Mouse (Mus musculus): ENCODE results near the gene Sccpdh. TPM values are rescaled to one million over a fixed set of nuclear protein-coding genes. Genes with fewer than 3 reads are reported as not detected.
"Not testable (repeated sequence)": the region's sequence is repeated elsewhere in the genome, so short reads cannot be mapped to it uniquely, and the experiment has no call there.

Sccpdh gene
- polyA plus RNA-seq, 1 experiment from 2014 or later, result 87.5 TPM

GRCm38 (mm10) chr1:179645101-179645979, 22.7 kb upstream of the Sccpdh start:
- no peaks in the 10 kb centered on the region for H3K27me3 ChIP-seq
- H3K9ac ChIP-seq, result no peak overlapping the region
- H3K4me2 ChIP-seq, result peak overlapping the region; percentile 47
- no peaks in the 10 kb centered on the region for H3K9me3 ChIP-seq (replicated peaks)
- H3K27ac ChIP-seq, result no peak overlapping the region
- H3K4me1 ChIP-seq, result 0 out of 2 replicates have a peak, but pooled peaks cover 3% of the 10 kb centered on the region
- peak; percentile 84 for ATAC-seq
- no peak overlapping the region for H3K4me3 ChIP-seq
- H3K36me3 ChIP-seq (ENCODE audit: poor library complexity, severe bottlenecking), result no peaks in the 10 kb centered on the region
- 64% methylated on average over 13 of the region's 13 CpGs for WGBS

DNA sequence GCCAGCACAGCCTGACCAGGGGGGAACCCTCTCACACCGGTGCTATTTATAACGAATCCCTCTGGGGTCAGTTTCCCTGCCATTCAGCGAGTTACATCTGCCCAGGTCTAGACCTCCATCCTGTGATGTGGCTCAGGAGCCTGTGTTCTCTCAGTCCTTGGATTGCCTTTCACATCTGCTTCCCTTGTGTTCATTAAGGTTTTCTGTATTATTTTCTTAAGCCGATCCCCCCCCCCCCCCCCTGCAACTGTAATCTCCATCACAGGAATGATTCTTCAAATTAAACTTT, 22.1 kb upstream of the Sccpdh start:
- Histone ChIP-seq H3K4me3 (no peak overlapping the region), H3K4me2 (peak overlapping the region; percentile 47), H3K9ac (no peak overlapping the region), H3K9me3 (replicated peaks) (no peaks in the 10 kb centered on the region), H3K36me3 (ENCODE audit: poor library complexity, severe bottlenecking) (no peaks in the 10 kb centered on the region), H3K27me3 (no peaks in the 10 kb centered on the region), H3K4me1 (0 out of 2 replicates have a peak, but pooled peaks cover 3% of the 10 kb centered on the region), H3K27ac (no peak overlapping the region)
- ATAC-seq, result no peak
- 31% methylated on average over 4 of the region's 4 CpGs for WGBS

- ATAC-seq; H3K9me3 ChIP-seq (replicated peaks): not testable (repeated sequence)
Observed at GRCm38 (mm10) chr1:179648678-179649077, 19.3 kb upstream of the Sccpdh start.

GRCm38 (mm10) chr1:179649324-179649723, 18.7 kb upstream of the Sccpdh start:
- Histone ChIP-seq H3K9me3 (replicated peaks) (no peaks in the 10 kb centered on the region), H3K4me3 (no peak overlapping the region), H3K36me3 (ENCODE audit: poor library complexity, severe bottlenecking) (no peaks in the 10 kb centered on the region), H3K9ac (no peak overlapping the region), H3K4me2 (no peak overlapping the region), H3K27ac (no peak overlapping the region), H3K27me3 (no peaks in the 10 kb centered on the region), H3K4me1 (0 out of 2 replicates have a peak, but pooled peaks cover under 1% of the 10 kb centered on the region)
- ATAC-seq, result no peak
- 81% methylated on average over 3 of the region's 3 CpGs for WGBS

More at GRCm38 (mm10) chr1:179648678-179649077, 19.3 kb upstream of the Sccpdh start:
- H3K27me3 ChIP-seq; H3K4me3 ChIP-seq; H3K4me2 ChIP-seq; H3K9ac ChIP-seq; H3K27ac ChIP-seq; H3K4me1 ChIP-seq; H3K36me3 ChIP-seq (ENCODE audit: poor library complexity, severe bottlenecking): not testable (repeated sequence)
- 74% methylated on average over 5 of the region's 5 CpGs for WGBS

GRCm38 (mm10) chr1:179650284-179650683, 17.7 kb upstream of the Sccpdh start:
- H3K4me3 ChIP-seq, result no peak overlapping the region
- H3K27ac ChIP-seq, result no peak overlapping the region
- no peak overlapping the region for H3K4me2 ChIP-seq
- no peaks in the 10 kb centered on the region for H3K36me3 ChIP-seq (ENCODE audit: poor library complexity, severe bottlenecking)
- no peak for ATAC-seq
- WGBS, result 85% methylated on average over 4 of the region's 4 CpGs
- H3K9me3 ChIP-seq (replicated peaks), result no peaks in the 10 kb centered on the region
- no peaks in the 10 kb centered on the region for H3K4me1 ChIP-seq
- H3K9ac ChIP-seq, result no peak overlapping the region
- H3K27me3 ChIP-seq, result no peaks in the 10 kb centered on the region

- Histone ChIP-seq H3K9me3 (replicated peaks) (no peaks in the 10 kb centered on the region), H3K27me3 (no peaks in the 10 kb centered on the region), H3K4me1 (no peaks in the 10 kb centered on the region), H3K9ac (no peak overlapping the region), H3K4me2 (no peak overlapping the region), H3K4me3 (no peak overlapping the region), H3K36me3 (ENCODE audit: poor library complexity, severe bottlenecking) (no peaks in the 10 kb centered on the region), H3K27ac (no peak overlapping the region)
- no peak for ATAC-seq
- 85% methylated on average over 5 of the region's 5 CpGs for WGBS
Observed at GRCm38 (mm10) chr1:179651224-179651623, 16.8 kb upstream of the Sccpdh start.

DNA sequence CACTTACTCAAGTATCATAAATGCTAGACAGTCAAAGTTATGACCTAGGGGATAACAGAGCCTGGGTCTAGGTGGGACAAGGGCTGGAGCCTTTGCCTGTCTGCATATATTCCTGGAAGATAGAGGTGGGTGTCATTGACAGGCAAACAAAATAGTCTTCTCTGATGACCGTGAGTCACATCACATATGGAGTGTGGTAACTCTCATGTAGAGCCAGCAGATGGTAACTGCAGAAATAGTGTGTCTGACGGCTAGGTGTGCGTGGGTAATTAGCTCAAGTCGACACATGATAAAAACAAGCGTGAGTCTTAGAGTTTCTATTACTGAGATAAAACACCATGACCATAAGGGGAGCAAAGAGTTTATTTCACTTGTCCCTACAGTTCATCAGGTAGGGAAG, 4.9 kb upstream of the Sccpdh start:
- H3K27ac ChIP-seq, result no peak overlapping the region
- no peak for ATAC-seq
- no peak overlapping the region for H3K4me3 ChIP-seq
- no peaks in the 10 kb centered on the region for H3K4me1 ChIP-seq
- H3K36me3 ChIP-seq (ENCODE audit: poor library complexity, severe bottlenecking), result no peaks in the 10 kb centered on the region
- H3K9me3 ChIP-seq (replicated peaks), result no peaks in the 10 kb centered on the region
- no peak overlapping the region for H3K4me2 ChIP-seq
- H3K27me3 ChIP-seq, result no peaks in the 10 kb centered on the region
- WGBS, result 87% methylated on average over 5 of the region's 5 CpGs
- no peak overlapping the region for H3K9ac ChIP-seq

DNA sequence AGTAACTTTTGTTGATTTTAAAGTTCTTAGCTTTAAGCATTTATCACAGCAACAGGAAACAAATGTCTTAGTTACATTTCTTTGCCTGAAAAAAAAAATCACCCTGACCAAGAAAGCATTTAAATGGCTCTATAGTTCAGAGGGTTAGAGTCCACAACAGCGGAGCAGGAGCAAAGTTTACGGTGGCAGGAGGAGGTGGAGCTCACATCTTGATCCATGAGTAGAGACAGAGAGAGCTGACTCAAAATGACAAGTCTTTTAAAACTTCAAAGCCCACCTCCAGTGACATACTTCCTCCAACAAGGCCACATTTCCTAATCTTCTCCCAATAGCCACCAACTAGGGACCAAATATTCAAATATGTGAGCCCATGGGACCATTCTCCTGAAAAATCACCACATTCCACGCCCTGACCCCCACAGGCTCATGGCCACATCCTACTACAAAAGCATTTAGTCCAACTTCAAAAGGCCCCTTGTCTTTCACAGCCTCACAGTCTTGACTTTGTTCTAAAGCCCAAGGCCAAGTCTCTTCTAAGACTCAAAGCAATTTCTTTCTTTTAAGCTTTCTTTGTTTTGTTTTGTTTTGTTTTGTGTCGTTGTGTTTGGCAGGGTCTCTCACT, 3.6 kb upstream of the Sccpdh start:
- Histone ChIP-seq H3K9me3 (replicated peaks) (no peaks in the 10 kb centered on the region), H3K4me1 (peaks cover 8% of the 10 kb centered on the region), H3K9ac (no peak overlapping the region), H3K4me2 (no peak overlapping the region), H3K4me3 (no peak overlapping the region), H3K36me3 (ENCODE audit: poor library complexity, severe bottlenecking) (no peaks in the 10 kb centered on the region), H3K27ac (no peak overlapping the region), H3K27me3 (no peaks in the 10 kb centered on the region)
- no peak for ATAC-seq
- 53% methylated on average over 4 of the region's 4 CpGs for WGBS

DNA sequence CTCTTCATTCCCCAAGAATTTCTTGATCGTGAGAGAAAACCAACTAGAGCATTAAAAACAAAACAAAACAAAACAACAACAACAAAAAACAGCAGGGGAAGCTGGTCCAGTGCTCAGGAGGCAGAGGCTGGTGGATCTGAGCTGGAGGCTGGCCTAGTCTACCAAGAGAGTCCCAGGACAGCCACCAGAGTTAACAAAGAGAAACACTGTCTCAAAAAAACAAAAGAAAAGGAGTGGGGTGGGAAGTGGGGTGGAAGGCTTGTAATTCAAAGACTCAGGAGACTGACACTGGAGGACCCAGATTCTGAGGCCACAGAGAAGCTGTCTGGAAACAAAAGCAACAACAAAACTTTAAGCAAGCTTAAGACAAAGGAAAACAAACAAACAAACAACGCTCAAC, 1.0 kb upstream of the Sccpdh start:
- Histone ChIP-seq H3K27me3 (no peaks in the 10 kb centered on the region), H3K4me1 (peaks cover 16% of the 10 kb centered on the region), H3K9ac (no peak overlapping the region), H3K4me2 (peak overlapping the region; percentile 68; the same call in 1 of the 2 replicates), H3K9me3 (replicated peaks) (no peaks in the 10 kb centered on the region), H3K27ac (no peak overlapping the region), H3K4me3 (no peak overlapping the region), H3K36me3 (ENCODE audit: poor library complexity, severe bottlenecking) (peaks cover 3% of the 10 kb centered on the region)
- WGBS, result 54% methylated on average over 2 of the region's 2 CpGs
- ATAC-seq, result no peak

DNA sequence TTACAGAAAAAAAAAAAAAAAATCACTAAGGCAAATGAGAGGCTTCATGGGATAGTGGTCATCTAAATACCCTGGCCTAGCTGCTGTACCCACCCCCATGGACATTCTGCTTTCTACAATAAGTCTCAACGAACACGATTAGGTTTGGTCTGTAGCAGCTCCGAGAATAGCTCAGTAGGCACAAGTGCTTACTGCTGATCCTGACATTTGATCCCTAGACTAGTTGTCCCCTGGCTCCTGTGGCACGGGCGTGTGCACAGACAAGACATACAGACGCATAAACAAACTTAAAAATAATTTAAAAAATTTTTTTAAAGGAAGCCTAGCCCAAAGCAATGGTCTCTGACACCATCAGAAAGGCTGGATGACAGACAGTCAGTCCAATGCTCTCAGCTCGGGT, 560 bp upstream of the Sccpdh start:
- Histone ChIP-seq H3K27ac (peak overlapping the region; percentile 75), H3K4me1 (peaks cover 16% of the 10 kb centered on the region), H3K9me3 (replicated peaks) (no peaks in the 10 kb centered on the region), H3K9ac (peak overlapping the region; percentile 77), H3K27me3 (no peaks in the 10 kb centered on the region), H3K36me3 (ENCODE audit: poor library complexity, severe bottlenecking) (peaks cover 8% of the 10 kb centered on the region), H3K4me3 (peak overlapping the region; percentile 70), H3K4me2 (peak overlapping the region; percentile 68)
- ATAC-seq, result peak; percentile 26; the same call in 1 of the 2 replicates
- WGBS, result 8% methylated on average over 7 of the region's 7 CpGs

GRCm38 (mm10) chr1:179668836-179669537, 977 bp downstream of the Sccpdh start:
- peak; percentile 14; the same call in 1 of the 2 replicates for ATAC-seq
- H3K4me1 ChIP-seq, result peaks cover 16% of the 10 kb centered on the region
- H3K27ac ChIP-seq, result no peak overlapping the region
- H3K9me3 ChIP-seq (replicated peaks), result no peaks in the 10 kb centered on the region
- H3K27me3 ChIP-seq, result no peaks in the 10 kb centered on the region
- H3K4me2 ChIP-seq, result peak overlapping the region; percentile 68
- H3K4me3 ChIP-seq, result peak overlapping the region; percentile 70
- peaks cover 19% of the 10 kb centered on the region for H3K36me3 ChIP-seq (ENCODE audit: poor library complexity, severe bottlenecking)
- 19% methylated on average over 12 of the region's 12 CpGs for WGBS
- peak overlapping the region; percentile 77 for H3K9ac ChIP-seq

- no peak for ATAC-seq
- peaks cover 9% of the 10 kb centered on the region for H3K4me1 ChIP-seq
- H3K4me2 ChIP-seq, result no peak overlapping the region
- WGBS, result 93% methylated on average over 3 of the region's 3 CpGs
- H3K36me3 ChIP-seq (ENCODE audit: poor library complexity, severe bottlenecking), result peaks cover 48% of the 10 kb centered on the region
- no peak overlapping the region for H3K27ac ChIP-seq
- no peaks in the 10 kb centered on the region for H3K9me3 ChIP-seq (replicated peaks)
- no peaks in the 10 kb centered on the region for H3K27me3 ChIP-seq
- H3K4me3 ChIP-seq, result no peak overlapping the region
- no peak overlapping the region for H3K9ac ChIP-seq
Observed at GRCm38 (mm10) chr1:179674355-179674754, 6.3 kb downstream of the Sccpdh start.
